Mouse (Mus musculus): ENCODE measurements around the gene Card19. TPM values are rescaled to one million over a fixed set of nuclear protein-coding genes. Genes with fewer than 3 reads are reported as not detected.

Card19 gene
- polyA plus RNA-seq, 1 experiment from 2014 or later = 17.1 TPM

GRCm38 (mm10) chr13:49205381-49205998 is 10.3 kb downstream of the Card19 start:
- ATAC-seq (ENCODE audit: low FRiP score) (peak; percentile 44), DNase-seq (ENCODE audit: low spot score, missing footprints) (peak; percentile 98)
- Histone ChIP-seq H3K27ac (ENCODE audit: low read depth, low read length) (no peak overlapping the region), H3K4me1 (ENCODE audit: control insufficient read depth, insufficient read depth, low read length) (no peaks in the 10 kb centered on the region), H3K9me3 (ENCODE audit: control insufficient read depth, low read length) (no peaks in the 10 kb centered on the region), H3K4me2 (no peak overlapping the region), H3K36me3 (ENCODE audit: control insufficient read depth, insufficient read depth, low read length) (no peaks in the 10 kb centered on the region), H3K27me3 (ENCODE audit: control insufficient read depth, insufficient read depth, low read length) (no peaks in the 10 kb centered on the region), H3K4me3 (ENCODE audit: low read depth, low read length) (no peak overlapping the region), H3K9ac (ENCODE audit: low read length) (no peak overlapping the region)
- WGBS = 55% methylated on average over 13 of the region's 13 CpGs

DNA sequence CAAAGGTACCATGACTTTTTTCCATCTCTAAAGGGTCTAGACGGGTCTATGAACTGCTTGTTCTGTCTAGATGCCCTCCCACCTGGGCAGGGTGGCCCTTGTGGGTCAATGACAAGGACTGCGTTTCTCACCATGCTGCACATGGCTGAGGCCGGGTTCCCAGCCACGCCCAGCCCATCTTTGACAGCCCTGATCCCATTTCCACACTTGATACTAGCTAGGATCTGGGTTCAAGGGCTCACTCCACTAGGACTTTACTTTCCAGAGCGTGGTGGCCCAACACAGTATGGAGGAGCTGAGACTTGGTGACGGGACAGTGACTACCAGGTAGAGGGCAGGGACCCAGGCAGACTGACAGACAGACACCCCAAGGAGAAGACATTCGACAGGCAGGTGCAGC is 13.3 kb downstream of the Card19 start:
- Histone ChIP-seq H3K4me2 (no peak overlapping the region), H3K36me3 (ENCODE audit: control insufficient read depth, insufficient read depth, low read length) (no peaks in the 10 kb centered on the region), H3K4me1 (ENCODE audit: control insufficient read depth, insufficient read depth, low read length) (no peaks in the 10 kb centered on the region), H3K27me3 (ENCODE audit: control insufficient read depth, insufficient read depth, low read length) (no peaks in the 10 kb centered on the region), H3K9ac (ENCODE audit: low read length) (no peak overlapping the region), H3K4me3 (ENCODE audit: low read depth, low read length) (no peak overlapping the region), H3K27ac (ENCODE audit: low read depth, low read length) (no peak overlapping the region), H3K9me3 (ENCODE audit: control insufficient read depth, low read length) (no peaks in the 10 kb centered on the region)
- ATAC-seq (ENCODE audit: low FRiP score) = no peak
- DNase-seq (ENCODE audit: low spot score, missing footprints) = no peak
- 89% methylated on average over 7 of the region's 7 CpGs for WGBS

DNA sequence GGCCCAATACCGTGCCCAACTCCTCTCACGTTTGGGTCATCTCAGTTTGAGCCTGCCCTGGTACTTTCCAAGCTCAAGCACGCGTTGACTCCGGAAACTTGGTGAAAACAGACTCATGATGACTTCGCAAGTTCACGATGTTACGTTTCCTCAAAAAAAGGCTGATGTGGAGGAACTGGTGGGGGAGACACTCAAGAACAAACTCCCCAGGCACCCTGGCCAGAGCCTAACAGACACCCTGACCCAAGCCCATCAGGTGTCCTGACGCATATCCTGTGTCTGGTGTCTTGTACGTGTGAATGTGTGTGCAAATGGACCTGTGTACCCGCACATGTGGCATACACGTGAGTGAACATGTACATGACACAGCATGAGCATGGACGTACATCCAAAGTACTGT is 15.1 kb downstream of the Card19 start:
- H3K9ac ChIP-seq (ENCODE audit: low read length) = no peak overlapping the region
- peak; percentile 17 for DNase-seq (ENCODE audit: low spot score, missing footprints)

DNA sequence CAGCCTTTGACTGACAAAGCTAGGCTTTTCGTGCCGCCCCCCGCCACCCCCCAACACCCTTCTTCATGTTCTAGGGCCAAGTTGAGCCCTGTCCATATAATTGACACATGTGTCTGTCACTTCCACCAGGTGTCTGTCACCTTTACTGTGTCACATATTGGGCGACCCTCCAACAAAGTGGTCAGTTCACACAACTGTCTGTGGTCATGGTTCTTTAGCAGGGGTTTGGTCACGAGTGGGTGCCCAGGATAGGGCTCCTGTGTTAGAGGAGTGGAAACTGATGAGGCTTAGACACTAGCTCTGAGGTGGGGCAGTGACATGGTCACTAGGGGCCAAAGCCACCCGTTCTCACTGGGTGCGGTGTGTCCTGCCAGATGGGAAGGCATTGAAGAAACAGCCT is 15.9 kb downstream of the Card19 start:
- no peak overlapping the region for H3K4me2 ChIP-seq
- DNase-seq (ENCODE audit: low spot score, missing footprints) = peak; percentile 53
- H3K4me1 ChIP-seq (ENCODE audit: control insufficient read depth, insufficient read depth, low read length) = no peaks in the 10 kb centered on the region
- H3K27me3 ChIP-seq (ENCODE audit: control insufficient read depth, insufficient read depth, low read length) = no peaks in the 10 kb centered on the region
- no peak for ATAC-seq (ENCODE audit: low FRiP score)
- H3K9me3 ChIP-seq (ENCODE audit: control insufficient read depth, low read length) = no peaks in the 10 kb centered on the region
- WGBS = 87% methylated on average over 7 of the region's 7 CpGs
- no peak overlapping the region for H3K27ac ChIP-seq (ENCODE audit: low read depth, low read length)
- H3K4me3 ChIP-seq (ENCODE audit: low read depth, low read length) = no peak overlapping the region
- no peak overlapping the region for H3K9ac ChIP-seq (ENCODE audit: low read length)
- H3K36me3 ChIP-seq (ENCODE audit: control insufficient read depth, insufficient read depth, low read length) = no peaks in the 10 kb centered on the region

More for the DNA sequence above, 15.1 kb downstream of the Card19 start:
- 85% methylated on average over 13 of the region's 13 CpGs for WGBS
- no peak overlapping the region for H3K27ac ChIP-seq (ENCODE audit: low read depth, low read length)
- ATAC-seq (ENCODE audit: low FRiP score) = no peak
- H3K27me3 ChIP-seq (ENCODE audit: control insufficient read depth, insufficient read depth, low read length) = no peaks in the 10 kb centered on the region
- no peak overlapping the region for H3K4me2 ChIP-seq
- H3K9me3 ChIP-seq (ENCODE audit: control insufficient read depth, low read length) = no peaks in the 10 kb centered on the region
- H3K36me3 ChIP-seq (ENCODE audit: control insufficient read depth, insufficient read depth, low read length) = no peaks in the 10 kb centered on the region
- no peak overlapping the region for H3K4me3 ChIP-seq (ENCODE audit: low read depth, low read length)
- no peaks in the 10 kb centered on the region for H3K4me1 ChIP-seq (ENCODE audit: control insufficient read depth, insufficient read depth, low read length)

- Histone ChIP-seq H3K9me3 (ENCODE audit: control insufficient read depth, low read length) (no peaks in the 10 kb centered on the region), H3K9ac (ENCODE audit: low read length) (no peak overlapping the region), H3K27ac (ENCODE audit: low read depth, low read length) (no peak overlapping the region), H3K36me3 (ENCODE audit: control insufficient read depth, insufficient read depth, low read length) (no peaks in the 10 kb centered on the region), H3K4me3 (ENCODE audit: low read depth, low read length) (no peak overlapping the region), H3K4me1 (ENCODE audit: control insufficient read depth, insufficient read depth, low read length) (no peaks in the 10 kb centered on the region), H3K27me3 (ENCODE audit: control insufficient read depth, insufficient read depth, low read length) (no peaks in the 10 kb centered on the region), H3K4me2 (no peak overlapping the region)
- WGBS = 91% methylated on average over 9 of the region's 9 CpGs
- no peak for ATAC-seq (ENCODE audit: low FRiP score)
- DNase-seq (ENCODE audit: low spot score, missing footprints) = no peak
Measured at GRCm38 (mm10) chr13:49198734-49199133, 17.1 kb downstream of the Card19 start.

DNA sequence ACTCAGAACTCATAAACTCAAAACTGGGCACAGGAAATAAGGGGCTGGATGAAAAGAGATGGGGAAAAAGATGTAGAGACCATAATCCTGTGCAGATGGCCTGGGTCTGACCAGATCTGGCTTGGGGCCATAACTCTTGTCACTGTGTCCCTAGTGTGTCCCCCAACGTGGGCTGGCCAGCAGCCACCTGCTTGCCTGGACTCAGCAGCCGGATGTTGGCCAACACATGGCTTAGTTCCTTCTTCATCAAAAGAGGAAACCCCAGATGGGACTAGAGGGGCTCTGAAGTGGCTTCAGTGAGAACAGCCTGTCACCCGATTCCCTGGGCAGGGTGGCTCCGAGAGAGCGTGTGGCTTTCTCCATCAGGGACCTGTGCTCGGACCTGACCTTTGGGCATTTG is 19.1 kb downstream of the Card19 start:
- WGBS = 88% methylated on average over 6 of the region's 6 CpGs
- Histone ChIP-seq H3K4me1 (ENCODE audit: control insufficient read depth, insufficient read depth, low read length) (no peaks in the 10 kb centered on the region; the same call in 1 of the 2 replicates), H3K9ac (ENCODE audit: low read length) (no peak overlapping the region), H3K27me3 (ENCODE audit: control insufficient read depth, insufficient read depth, low read length) (no peaks in the 10 kb centered on the region), H3K9me3 (ENCODE audit: control insufficient read depth, low read length) (no peaks in the 10 kb centered on the region), H3K27ac (ENCODE audit: low read depth, low read length) (no peak overlapping the region), H3K4me2 (no peak overlapping the region), H3K4me3 (ENCODE audit: low read depth, low read length) (no peak overlapping the region), H3K36me3 (ENCODE audit: control insufficient read depth, insufficient read depth, low read length) (no peaks in the 10 kb centered on the region)
- DNase-seq (ENCODE audit: low spot score, missing footprints) = no peak
- no peak for ATAC-seq (ENCODE audit: low FRiP score)

GRCm38 (mm10) chr13:49196211-49196610 is 19.6 kb downstream of the Card19 start:
- 79% methylated on average over 5 of the region's 5 CpGs for WGBS
- Histone ChIP-seq H3K36me3 (ENCODE audit: control insufficient read depth, insufficient read depth, low read length) (no peaks in the 10 kb centered on the region), H3K4me3 (ENCODE audit: low read depth, low read length) (no peak overlapping the region), H3K9ac (ENCODE audit: low read length) (no peak overlapping the region), H3K4me2 (no peak overlapping the region), H3K9me3 (ENCODE audit: control insufficient read depth, low read length) (no peaks in the 10 kb centered on the region), H3K4me1 (ENCODE audit: control insufficient read depth, insufficient read depth, low read length) (peaks cover 4% of the 10 kb centered on the region), H3K27me3 (ENCODE audit: control insufficient read depth, insufficient read depth, low read length) (no peaks in the 10 kb centered on the region), H3K27ac (ENCODE audit: low read depth, low read length) (no peak overlapping the region)
- DNase-seq (ENCODE audit: low spot score, missing footprints) (no peak), ATAC-seq (ENCODE audit: low FRiP score) (no peak)

DNA sequence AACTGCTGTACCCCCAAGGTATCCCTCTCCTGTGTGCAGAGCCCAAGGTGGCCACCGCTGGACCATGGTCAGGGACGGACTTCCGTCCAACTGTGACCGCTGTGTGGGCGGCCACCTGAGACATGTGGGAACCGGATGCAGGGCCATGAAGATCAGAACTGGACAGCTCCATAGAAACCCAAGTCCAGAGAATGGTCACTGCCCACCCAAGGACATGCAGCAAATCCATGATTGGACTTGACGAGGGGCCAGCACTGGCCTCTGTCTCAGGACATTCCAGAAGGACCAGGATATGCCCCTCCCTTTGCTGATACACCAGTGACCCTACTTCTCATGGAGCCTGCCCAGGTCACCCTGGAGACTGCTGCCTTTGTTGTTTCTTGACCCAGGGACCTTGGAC is 20.2 kb downstream of the Card19 start:
- 93% methylated on average over 7 of the region's 7 CpGs for WGBS
- ATAC-seq (ENCODE audit: low FRiP score) = no peak
- H3K36me3 ChIP-seq (ENCODE audit: control insufficient read depth, insufficient read depth, low read length) = no peaks in the 10 kb centered on the region
- no peaks in the 10 kb centered on the region for H3K27me3 ChIP-seq (ENCODE audit: control insufficient read depth, insufficient read depth, low read length)
- H3K9ac ChIP-seq (ENCODE audit: low read length) = no peak overlapping the region
- H3K27ac ChIP-seq (ENCODE audit: low read depth, low read length) = no peak overlapping the region
- no peak overlapping the region for H3K4me3 ChIP-seq (ENCODE audit: low read depth, low read length)
- no peak overlapping the region for H3K4me2 ChIP-seq
- peaks cover 6% of the 10 kb centered on the region for H3K4me1 ChIP-seq (ENCODE audit: control insufficient read depth, insufficient read depth, low read length)
- DNase-seq (ENCODE audit: low spot score, missing footprints) = no peak
- H3K9me3 ChIP-seq (ENCODE audit: control insufficient read depth, low read length) = no peaks in the 10 kb centered on the region

DNA sequence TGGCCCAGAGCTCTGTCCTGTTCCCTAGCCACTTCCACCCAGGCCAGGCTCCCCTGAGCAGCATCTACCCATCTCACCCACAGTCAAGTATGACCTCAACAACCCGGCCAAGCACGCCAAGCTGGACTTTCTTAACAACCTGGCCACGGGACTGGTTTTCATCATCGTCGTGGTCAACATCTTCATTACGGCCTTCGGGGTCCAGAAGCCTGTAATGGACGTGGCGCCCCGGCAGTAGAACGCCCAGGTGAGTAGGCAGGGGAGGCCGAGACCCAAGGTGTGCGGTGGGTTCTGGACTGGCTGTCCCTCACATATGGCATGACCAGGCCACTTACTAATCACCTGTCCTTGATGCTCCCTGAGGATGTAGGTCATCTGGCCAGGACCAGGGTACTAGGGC is 21.0 kb downstream of the Card19 start:
- Histone ChIP-seq H3K27ac (ENCODE audit: low read depth, low read length) (no peak overlapping the region), H3K4me3 (ENCODE audit: low read depth, low read length) (no peak overlapping the region), H3K36me3 (ENCODE audit: control insufficient read depth, insufficient read depth, low read length) (no peaks in the 10 kb centered on the region), H3K9ac (ENCODE audit: low read length) (no peak overlapping the region), H3K4me2 (no peak overlapping the region), H3K27me3 (ENCODE audit: control insufficient read depth, insufficient read depth, low read length) (no peaks in the 10 kb centered on the region), H3K4me1 (ENCODE audit: control insufficient read depth, insufficient read depth, low read length) (peaks cover 6% of the 10 kb centered on the region), H3K9me3 (ENCODE audit: control insufficient read depth, low read length) (no peaks in the 10 kb centered on the region)
- no peak for ATAC-seq (ENCODE audit: low FRiP score)
- no peak for DNase-seq (ENCODE audit: low spot score, missing footprints)
- 94% methylated on average over 13 of the region's 13 CpGs for WGBS
